Mouse (Mus musculus) erythroblast, embryonic 14.5 days (primary cell): ENCODE measurements around the gene Fhl1.

Experiments used
- GATA1 ChIP-seq: IDR thresholded peaks from 2 replicates; pipeline ENCODE4 v1.6.1; 2012; ENCODE audit warnings: low read length, inconsistent platforms, mixed read lengths
- TAL1 ChIP-seq: IDR thresholded peaks from 3 replicates; pipeline ENCODE4 v1.6.1; 2012; ENCODE audit warnings: low read length, inconsistent platforms, mixed read lengths

DNA sequence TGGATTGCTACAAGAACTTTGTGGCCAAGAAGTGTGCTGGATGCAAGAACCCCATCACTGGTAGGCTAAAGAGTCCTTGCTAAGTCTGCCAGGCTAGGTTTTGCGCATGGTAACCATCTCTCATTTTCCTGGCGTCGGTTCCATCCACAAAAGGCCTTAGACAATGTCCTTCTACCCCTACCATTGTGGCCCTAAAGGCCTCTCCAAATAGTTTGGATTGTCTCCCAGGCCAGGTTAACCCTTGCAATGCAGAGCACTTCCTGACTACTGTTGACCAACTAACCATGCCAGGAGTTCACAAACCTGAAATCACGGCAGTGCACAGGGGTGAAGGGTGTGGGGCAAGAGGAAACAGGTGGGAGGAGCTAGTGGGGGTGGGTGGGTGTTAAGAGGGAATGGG, 59.0 kb downstream of the Fhl1 start:
- no peak for TF ChIP-seq GATA1
- TF ChIP-seq TAL1, result no peak
